Mouse (Mus musculus): ENCODE measurements around the gene Ccdc93.

DNA sequence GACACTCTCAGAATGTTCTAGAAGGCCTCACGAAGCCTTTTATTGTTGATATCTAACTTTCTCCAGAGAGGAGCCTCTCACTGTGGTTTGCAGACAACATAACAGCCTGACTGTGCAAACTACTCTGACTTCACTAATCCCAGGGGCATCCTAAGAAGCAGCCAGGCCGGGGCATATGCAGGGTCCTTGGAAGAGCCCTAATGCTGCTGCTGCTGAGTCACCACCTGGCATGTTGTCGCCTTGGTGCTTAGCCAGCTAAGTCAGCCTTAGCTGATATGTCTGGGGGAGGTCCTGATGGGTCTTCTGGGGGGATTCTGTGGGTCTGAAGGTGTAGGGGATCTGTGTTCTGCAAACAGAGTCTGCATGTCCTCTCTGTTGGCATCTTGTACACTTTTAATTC, 35.4 kb downstream of the Ccdc93 start:
- no peak for TF ChIP-seq CTCF (IDR thresholded peaks at IDR 0.05)
- TF ChIP-seq EP300 (IDR thresholded peaks at IDR 0.05): no peak
